Mouse (Mus musculus) myocyte (in vitro differentiated cells): ENCODE measurements around the gene Rita1.

Source experiments
- CEBPB ChIP-seq: IDR thresholded peaks from 2 replicates; pipeline ENCODE4 v1.6.1; 2011; ENCODE audit warnings: mild to moderate bottlenecking, moderate library complexity; ENCODE audit not compliant: poor library complexity, insufficient read depth, severe bottlenecking
- E2F4 ChIP-seq: IDR thresholded peaks from one replicate; pipeline ENCODE4 v1.6.1; 2011; ENCODE audit warnings: mild to moderate bottlenecking, control low read depth, moderate library complexity; ENCODE audit not compliant: insufficient read depth
- MAX ChIP-seq: IDR thresholded peaks from one replicate; pipeline ENCODE4 v1.6.1; 2011; ENCODE audit warnings: low read depth, mild to moderate bottlenecking, control low read depth
- POLR2A ChIP-seq: IDR thresholded peaks from one replicate; pipeline ENCODE4 v1.6.1; 2011; ENCODE audit warnings: low read depth, mild to moderate bottlenecking, control low read depth, moderate library complexity; ENCODE audit not compliant: insufficient read length
- POLR2AphosphoS2 ChIP-seq: IDR thresholded peaks from one replicate; pipeline ENCODE4 v1.6.1; 2011; ENCODE audit warnings: low read depth, control low read depth; ENCODE audit not compliant: insufficient read length
- REST ChIP-seq: IDR thresholded peaks from one replicate; pipeline ENCODE4 v1.6.1; 2011; ENCODE audit warnings: mild to moderate bottlenecking, control low read depth, moderate library complexity; ENCODE audit not compliant: insufficient read depth, insufficient read length
- SRF ChIP-seq: IDR thresholded peaks from one replicate; pipeline ENCODE4 v1.6.1; 2011; ENCODE audit warnings: low read depth; ENCODE audit not compliant: control insufficient read depth, insufficient read length
- TCF12 ChIP-seq: IDR thresholded peaks from one replicate; pipeline ENCODE4 v1.6.1; 2011; ENCODE audit warnings: mild to moderate bottlenecking, control low read depth; ENCODE audit not compliant: poor library complexity, insufficient read depth, severe bottlenecking
- TCF3 ChIP-seq: IDR thresholded peaks from one replicate; pipeline ENCODE4 v1.6.1; 2011; ENCODE audit warnings: low read depth, control low read depth; ENCODE audit not compliant: insufficient read length
- USF1 ChIP-seq: IDR thresholded peaks from one replicate; pipeline ENCODE4 v1.6.1; 2011; ENCODE audit warnings: low read depth, mild to moderate bottlenecking, control low read depth, moderate library complexity

- no peak for TF ChIP-seq REST
- no peak for TF ChIP-seq POLR2A
- TF ChIP-seq USF1 = no peak
- TF ChIP-seq TCF3 = no peak
- no peak for TF ChIP-seq MAX
- no peak for TF ChIP-seq CEBPB
- no peak for TF ChIP-seq E2F4
- TF ChIP-seq POLR2AphosphoS2 = no peak
- TF ChIP-seq TCF12 = no peak
- TF ChIP-seq SRF = no peak
These were observed 43.9 kb upstream of the Rita1 start for GRCm38 (mm10) chr5:120656281-120656751.
